Mouse (Mus musculus) CH12.LX (cell line): ENCODE results near the gene Nfatc2ip. TPM values are rescaled to one million over a fixed set of nuclear protein-coding genes. Genes with fewer than 3 reads are reported as not detected.

ENCODE experiments used
- DNase-seq: peaks from one replicate; pipeline ENCODE4 v3.0.0-alpha.2; 2013; ENCODE audit errors: extremely low read depth
- H3K27ac ChIP-seq: 2 replicates; pipeline ENCODE4 v1.5.1; 2012; ENCODE audit warnings: low read depth, mild to moderate bottlenecking, control low read depth, moderate library complexity; ENCODE audit not compliant: insufficient read depth
- H3K27me3 ChIP-seq: replicated peaks from 2 replicates; pipeline ENCODE3; 2012; ENCODE audit warnings: inconsistent platforms
- H3K36me3 ChIP-seq, 2 experiments: replicated peaks in 1 of 2; 2 replicates each; pipeline versions ENCODE3 to v1.6.1; 2012; ENCODE audit warnings: inconsistent platforms in 1 of 2, low read length in 1 of 2, mild to moderate bottlenecking in 1 of 2, mixed read lengths in 1 of 2, moderate library complexity in 1 of 2; ENCODE audit not compliant: control insufficient read depth in 1 of 2, insufficient read depth in 1 of 2
- H3K4me1 ChIP-seq, 2 experiments: 2 replicates each; pipeline ENCODE4 v1.6.1; 2012; ENCODE audit warnings: inconsistent platforms in 1 of 2, moderate library complexity in 1 of 2; ENCODE audit not compliant: insufficient read depth in 2 of 2, control insufficient read depth in 1 of 2
- H3K4me2 ChIP-seq: 2 replicates; pipeline ENCODE4 v1.6.1; 2012; ENCODE audit warnings: low read depth, mild to moderate bottlenecking, control low read depth; ENCODE audit not compliant: poor library complexity, insufficient read depth, severe bottlenecking
- H3K4me3 ChIP-seq, 3 experiments: fragments of 150-350 bp in 1 of 3; sonication (generic) in 1 of 3; replicated peaks in 1 of 3; 2 replicates each; pipeline versions ENCODE3 to v1.5.1; 2011 to 2012; ENCODE audit warnings: low read depth in 2 of 3, low read length in 2 of 3, mild to moderate bottlenecking in 2 of 3, moderate library complexity in 2 of 3, control low read depth in 1 of 3, improper control_type of control experiment in 1 of 3, inconsistent platforms in 1 of 3, mixed read lengths in 1 of 3; ENCODE audit not compliant: poor library complexity in 1 of 3
- H3K79me2 ChIP-seq: replicated peaks from 2 replicates; pipeline ENCODE4 v1.6.1; 2012; ENCODE audit warnings: mild to moderate bottlenecking, moderate library complexity; ENCODE audit not compliant: control insufficient read depth, poor library complexity, insufficient read depth, severe bottlenecking; ENCODE audit errors: extremely low read depth
- H3K9ac ChIP-seq: 2 replicates; pipeline ENCODE4 v1.6.1; 2012; ENCODE audit warnings: low read depth, mild to moderate bottlenecking, control low read depth, moderate library complexity; ENCODE audit not compliant: insufficient read depth
- H3K9me3 ChIP-seq: replicated peaks from 2 replicates; pipeline ENCODE3; 2012; ENCODE audit warnings: low read length, inconsistent platforms, mixed read lengths
- CHD1 ChIP-seq: IDR thresholded peaks from 2 replicates; pipeline ENCODE4 v1.6.1; 2012; ENCODE audit warnings: low read depth, low read length, improper control_type of control experiment, inconsistent platforms
- EP300 ChIP-seq: IDR thresholded peaks from 2 replicates; pipeline ENCODE4 v1.6.1; 2011; ENCODE audit warnings: low read length, improper control_type of control experiment
- GABPA ChIP-seq: IDR thresholded peaks from 2 replicates; pipeline ENCODE4 v1.6.1; 2012; ENCODE audit warnings: low read depth, low read length, improper control_type of control experiment, inconsistent platforms; ENCODE audit not compliant: insufficient replicate concordance
- MAFK ChIP-seq: IDR thresholded peaks from 2 replicates; pipeline ENCODE4 v1.6.1; 2011; ENCODE audit warnings: low read length, improper control_type of control experiment; ENCODE audit not compliant: insufficient replicate concordance
- MAX ChIP-seq: IDR thresholded peaks from 2 replicates; pipeline ENCODE4 v1.6.1; 2011; ENCODE audit warnings: low read length, improper control_type of control experiment
- MXI1 ChIP-seq: IDR thresholded peaks from 2 replicates; pipeline ENCODE4 v1.6.1; 2011; ENCODE audit warnings: mild to moderate bottlenecking, low read depth, low read length, improper control_type of control experiment
- MYC ChIP-seq: IDR thresholded peaks from 2 replicates; pipeline ENCODE4 v1.6.1; 2011; ENCODE audit warnings: low read depth, mild to moderate bottlenecking, improper control_type of control experiment, low read length
- PAX5 ChIP-seq: IDR thresholded peaks from 2 replicates; pipeline ENCODE4 v1.6.1; 2012; ENCODE audit warnings: low read length, inconsistent platforms, mixed read lengths
- POLR2A ChIP-seq: IDR thresholded peaks from 2 replicates; pipeline ENCODE4 v1.6.1; 2011; ENCODE audit warnings: low read depth, mild to moderate bottlenecking, improper control_type of control experiment, low read length
- RCOR1 ChIP-seq: conservative IDR thresholded peaks from 2 replicates; pipeline ENCODE4 v1.6.1; 2012; ENCODE audit warnings: low read depth, mild to moderate bottlenecking, inconsistent platforms, low read length, improper control_type of control experiment
- TBP ChIP-seq: conservative IDR thresholded peaks from 2 replicates; pipeline ENCODE4 v1.6.1; 2011; ENCODE audit warnings: low read depth, low read length, improper control_type of control experiment
- TCF12 ChIP-seq: IDR thresholded peaks from 2 replicates; pipeline ENCODE4 v1.6.1; 2014; ENCODE audit warnings: low read depth, mild to moderate bottlenecking, inconsistent platforms, low read length, improper control_type of control experiment
- UBTF ChIP-seq: IDR thresholded peaks from 2 replicates; pipeline ENCODE4 v1.6.1; 2012; ENCODE audit warnings: low read depth, mild to moderate bottlenecking, inconsistent platforms, low read length, improper control_type of control experiment, moderate library complexity
- USF2 ChIP-seq: conservative IDR thresholded peaks from 2 replicates; pipeline ENCODE4 v1.6.1; 2011; ENCODE audit warnings: low read depth, low read length, improper control_type of control experiment
- ZC3H11A ChIP-seq: IDR thresholded peaks from 2 replicates; pipeline ENCODE4 v1.6.1; 2012; ENCODE audit warnings: low read depth, mild to moderate bottlenecking, inconsistent platforms, low read length, improper control_type of control experiment
- ZMIZ1 ChIP-seq: IDR thresholded peaks from 2 replicates; pipeline ENCODE4 v1.6.1; 2012; ENCODE audit warnings: low read depth, mild to moderate bottlenecking, inconsistent platforms, low read length, improper control_type of control experiment
- ZNF384 ChIP-seq: IDR thresholded peaks from 2 replicates; pipeline ENCODE4 v1.6.1; 2012; ENCODE audit warnings: low read depth, low read length, improper control_type of control experiment, inconsistent platforms
- dilution Hi-C: fragments of 300-500 bp; cut with MboI; formaldehyde crosslinking; loops from 2 replicates; pipeline ENCODE4 v1.14.3; 2020; ENCODE audit warnings: low sequenced_read_pairs; ENCODE audit not compliant: extremely low pct_unique_long_range_greater_than_20kb, extremely low pct_ligation_motif_present
- in situ Hi-C: fragments of 300-500 bp; cut with MboI; formaldehyde crosslinking; loops from 3 replicates; pipeline ENCODE4 v1.14.3; 2019; ENCODE audit warnings: low sequenced_read_pairs, low pct_ligation_motif_present, low pct_unique_long_range_greater_than_20kb, mixed read lengths
- polyA plus RNA-seq: library from polyadenylated mRNA; unstranded; fragments of >175 nt; gene quantifications from 2 replicates; pipeline ENCODE4 v1.2.1, GENCODE M21; 2012; ENCODE audit warnings: low read depth; ENCODE audit not compliant: insufficient read length
- total RNA-seq, 2 experiments: library from RNA; depleted of rRNA; stranded (reverse); fragments of 300-350 nt in 1 of 2; fragments of >200 nt in 1 of 2; gene quantifications; 2 replicates each; pipeline ENCODE4 v1.2.3; 2012 to 2014

Nfatc2ip gene
- total and polyA plus RNA-seq, 3 experiments: 7.8 to 15.0 (median 13.9) TPM

DNA sequence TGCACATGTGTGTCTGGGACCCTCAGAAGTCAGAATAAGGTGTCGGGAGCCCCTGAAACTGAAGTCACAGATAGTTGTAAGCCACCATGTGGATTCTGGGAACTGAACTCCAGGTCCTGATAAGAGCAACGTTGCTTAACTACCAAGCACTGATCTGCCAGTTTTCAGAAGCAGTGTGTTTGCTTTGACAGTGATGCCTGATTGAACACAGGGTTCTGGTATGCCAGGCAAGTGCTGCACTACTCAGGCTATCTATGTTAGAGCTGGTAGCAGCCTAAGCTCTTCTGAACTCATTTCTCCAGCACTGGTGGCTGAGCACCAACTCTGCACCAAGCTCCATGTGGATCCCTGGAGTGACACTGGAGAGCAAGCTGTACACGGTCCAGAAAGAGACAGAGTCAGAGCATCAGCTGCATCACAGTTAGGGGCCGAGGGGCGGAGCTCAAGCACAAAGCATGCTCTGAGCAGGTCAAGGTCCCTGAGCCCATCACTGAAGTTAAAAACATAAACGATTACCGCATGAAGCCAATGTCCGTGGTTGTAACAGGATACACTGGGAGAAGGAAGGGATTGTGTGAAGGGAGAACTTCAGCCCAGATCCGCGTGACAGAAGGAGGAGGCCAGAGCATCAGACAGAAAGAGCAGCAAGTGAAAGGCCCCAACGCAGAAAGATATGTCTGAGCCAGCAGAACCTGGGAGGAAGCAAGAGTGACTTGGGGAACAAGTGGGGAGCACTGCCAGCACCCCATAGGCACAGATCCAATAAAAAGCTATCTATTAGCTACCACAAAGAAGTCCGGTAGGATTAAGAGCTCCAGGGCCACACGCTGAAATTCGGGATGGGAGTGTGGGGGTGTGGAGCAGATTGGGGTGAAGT, 41.6 kb downstream of the Nfatc2ip start:
- Histone ChIP-seq H3K4me1 (peaks cover 0 to 7% of the 10 kb centered on the region in 2 experiments; a peak in 2 of 4 replicates), H3K9me3 (no peaks in the 10 kb centered on the region), H3K4me2 (no peak overlapping the region), H3K27me3 (peaks cover 3% of the 10 kb centered on the region), H3K36me3 (no peaks in the 10 kb centered on the region)
- in situ Hi-C loops: loop anchor here (25.0 kb wide), 1 partner anchor 93 kb away; the partner anchor contains the start of gene Sbk1
- TF ChIP-seq TCF12: no peak
- no peak for TF ChIP-seq ZMIZ1
- TF ChIP-seq USF2: no peak
- no peak for TF ChIP-seq MAX
- TF ChIP-seq UBTF: no peak
- no peak for TF ChIP-seq ZC3H11A
- TF ChIP-seq EP300: no peak
- TF ChIP-seq MAFK: no peak
- TF ChIP-seq RCOR1: no peak
- no peak for TF ChIP-seq CHD1
- TF ChIP-seq MXI1: no peak
- TF ChIP-seq, all 38 proteins: peak for 0
- Histone ChIP-seq H3K4me3 (no peak overlapping the region), H3K79me2 (no peaks in the 10 kb centered on the region), H3K9ac (no peak overlapping the region), H3K27ac (no peak overlapping the region)
- dilution Hi-C loops: no loop called here
- no peak for DNase-seq

DNA sequence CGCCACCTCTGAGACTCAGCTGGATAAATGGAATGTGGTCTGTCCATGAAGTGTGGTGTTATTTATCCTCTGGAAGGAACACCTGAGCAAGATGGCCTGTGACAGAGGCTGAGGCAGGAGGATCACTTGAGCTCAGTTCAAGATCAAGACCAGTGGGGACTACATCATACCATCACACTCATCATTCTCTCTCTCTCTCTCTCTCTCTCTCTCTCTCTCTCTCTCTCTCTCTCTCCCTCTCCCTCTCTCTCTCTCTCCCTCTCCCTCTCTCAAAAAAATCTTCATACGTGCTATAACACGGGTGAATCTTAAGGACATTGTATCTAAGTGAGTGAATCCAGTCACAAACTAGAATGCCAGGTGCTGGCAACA, 42.6 kb downstream of the Nfatc2ip start:
- peaks cover 2 to 7% of the 10 kb centered on the region in 2 experiments; a peak in 3 of 4 replicates for H3K4me1 ChIP-seq
- no peaks in the 10 kb centered on the region for H3K36me3 ChIP-seq
- H3K9me3 ChIP-seq: no peaks in the 10 kb centered on the region
- TF ChIP-seq GABPA (no peak), PAX5 (no peak), MYC (no peak), POLR2A (no peak), TBP (no peak), RCOR1 (no peak), ZNF384 (no peak)
- DNase-seq: no peak
- peaks cover 3% of the 10 kb centered on the region for H3K27me3 ChIP-seq
- no peak overlapping the region for H3K9ac ChIP-seq
- in situ Hi-C loops: loop anchor here (25.0 kb wide), 1 partner anchor 92 kb away; the partner anchor contains the start of gene Sbk1
- H3K4me2 ChIP-seq: no peak overlapping the region
- H3K27ac ChIP-seq: no peak overlapping the region
- H3K4me3 ChIP-seq: no peak overlapping the region
- dilution Hi-C loops: no loop called here
- H3K79me2 ChIP-seq: no peaks in the 10 kb centered on the region
